Mouse (Mus musculus) neural tube, embryonic 11.5 days (tissue): ENCODE results near the gene Cerk. TPM values are rescaled to one million over a fixed set of nuclear protein-coding genes. Genes with fewer than 3 reads are reported as not detected.
"Not testable (repeated sequence)": the region's sequence is repeated elsewhere in the genome, so short reads cannot be mapped to it uniquely, and the experiment has no call there.

Experiments used
- ATAC-seq: fragments of 200-750 bp; cut with Nextera tagmentation; 2 replicates; pipeline ENCODE4 v1.8.0; 2017; ENCODE audit warnings: moderate number of reproducible peaks, mild to moderate bottlenecking, moderate TSS enrichment, moderate library complexity; ENCODE audit not compliant: insufficient read depth, low FRiP score, low TSS enrichment
- DNase-seq: peaks from one replicate; pipeline ENCODE4 v3.0.0-alpha.2; 2015; ENCODE audit warnings: low spot score
- H3K27ac ChIP-seq: fragments of 300-500 bp; sonication (generic); 2 replicates; pipeline ENCODE4 v1.5.1; 2014; ENCODE audit warnings: low read depth, mild to moderate bottlenecking, low read length
- H3K27me3 ChIP-seq: fragments of 300-500 bp; sonication (generic); 2 replicates; pipeline ENCODE4 v1.6.1; 2014; ENCODE audit warnings: mild to moderate bottlenecking, low read length, mixed read lengths; ENCODE audit not compliant: control insufficient read depth, insufficient read depth
- H3K36me3 ChIP-seq: fragments of 300-500 bp; sonication (generic); 2 replicates; pipeline ENCODE4 v1.6.1; 2014; ENCODE audit warnings: mild to moderate bottlenecking, low read length, moderate library complexity, mixed read lengths; ENCODE audit not compliant: control insufficient read depth, insufficient read depth
- H3K4me1 ChIP-seq: fragments of 300-500 bp; sonication (generic); 2 replicates; pipeline ENCODE4 v1.6.1; 2014; ENCODE audit warnings: low read length, mixed read lengths; ENCODE audit not compliant: control insufficient read depth, insufficient read depth
- H3K4me2 ChIP-seq: fragments of 300-500 bp; sonication (generic); 2 replicates; pipeline ENCODE4 v1.6.1; 2014; ENCODE audit warnings: low read depth, mild to moderate bottlenecking, moderate library complexity
- H3K4me3 ChIP-seq: fragments of 300-500 bp; sonication (generic); 2 replicates; pipeline ENCODE4 v1.5.1; 2014; ENCODE audit warnings: low read depth, low read length
- H3K9ac ChIP-seq: fragments of 300-500 bp; sonication (generic); 2 replicates; pipeline ENCODE4 v1.6.1; 2014; ENCODE audit warnings: mild to moderate bottlenecking, low read length
- H3K9me3 ChIP-seq: fragments of 300-500 bp; sonication (generic); 2 replicates; pipeline ENCODE4 v1.6.1; 2016; ENCODE audit warnings: low read length; ENCODE audit not compliant: control insufficient read depth
- WGBS: fragments of 180-500 bp; shearing (Covaris S2); extraction: QIAGEN DNeasy Blood & Tissue Kit; methylation state at CpG from one replicate; pipeline ENCODE4 v1.1.7; 2014; 5-methylcytosine and 5-hydroxymethylcytosine counted together
- polyA plus RNA-seq: library from polyadenylated mRNA; unstranded; fragments of >200 nt; fragmentation: Nextera tagmentation; extraction: Ambion mirVana; gene quantifications from 2 replicates; pipeline ENCODE4 v1.2.1, GENCODE M21; 2014

Cerk gene
- polyA plus RNA-seq, 1 experiment from 2014 or later, result 26.8 TPM

DNA sequence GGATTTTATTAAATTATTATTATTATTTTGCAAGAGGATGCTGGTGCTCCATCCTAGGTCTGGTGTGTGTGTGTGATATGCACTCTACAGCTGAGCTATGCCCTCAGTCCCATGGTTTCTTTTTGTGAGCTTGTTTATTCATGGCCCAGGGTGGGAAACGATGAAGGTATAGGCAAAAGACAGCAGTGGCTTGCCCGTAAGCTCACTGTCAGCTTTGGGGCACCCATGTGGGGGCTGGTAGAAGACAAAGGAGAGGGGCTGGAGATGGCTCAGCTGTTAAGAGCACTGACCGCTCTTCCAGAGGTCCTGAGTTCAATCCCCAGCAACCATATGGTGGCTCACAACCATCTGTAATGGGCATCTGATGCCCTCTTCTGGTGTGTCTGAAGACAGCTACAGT, 4.6 kb downstream of the Cerk start:
- DNase-seq, H3K4me3 ChIP-seq, H3K27ac ChIP-seq, H3K9ac ChIP-seq, H3K9me3 ChIP-seq, H3K36me3 ChIP-seq, H3K4me2 ChIP-seq, H3K27me3 ChIP-seq, ATAC-seq: not testable (repeated sequence)
- H3K4me1 ChIP-seq, result 0 out of 2 replicates have a peak, but pooled peaks cover 11% of the 10 kb centered on the region
- WGBS, result 93% methylated on average over 3 of the region's 3 CpGs

DNA sequence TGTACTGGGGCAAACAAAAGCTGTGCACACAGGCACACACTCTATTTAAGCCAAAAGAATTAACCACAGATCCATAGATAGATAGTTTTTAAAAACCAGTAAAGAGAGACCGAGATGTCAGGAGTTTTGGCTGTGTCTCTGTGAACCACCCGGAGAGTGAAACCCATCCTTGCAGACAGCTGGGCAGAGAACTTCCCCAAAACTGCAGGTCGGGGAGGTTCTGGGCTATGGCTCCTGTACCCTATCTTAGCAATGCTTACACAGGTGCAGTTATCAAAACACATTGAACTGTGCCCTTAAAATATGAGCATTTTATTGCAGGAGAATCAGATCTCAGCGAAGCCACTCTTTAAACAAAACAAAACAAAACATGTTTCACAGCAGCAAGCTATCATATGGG, 5.5 kb downstream of the Cerk start:
- WGBS, result 87% methylated on average over 4 of the region's 4 CpGs
- Histone ChIP-seq H3K9ac (no peak overlapping the region), H3K9me3 (no peaks in the 10 kb centered on the region), H3K4me1 (0 out of 2 replicates have a peak, but pooled peaks cover 9% of the 10 kb centered on the region), H3K36me3 (no peaks in the 10 kb centered on the region), H3K4me3 (no peak overlapping the region), H3K4me2 (no peak overlapping the region), H3K27ac (no peak overlapping the region), H3K27me3 (no peaks in the 10 kb centered on the region)
- ATAC-seq, result no peak
- DNase-seq, result no peak

DNA sequence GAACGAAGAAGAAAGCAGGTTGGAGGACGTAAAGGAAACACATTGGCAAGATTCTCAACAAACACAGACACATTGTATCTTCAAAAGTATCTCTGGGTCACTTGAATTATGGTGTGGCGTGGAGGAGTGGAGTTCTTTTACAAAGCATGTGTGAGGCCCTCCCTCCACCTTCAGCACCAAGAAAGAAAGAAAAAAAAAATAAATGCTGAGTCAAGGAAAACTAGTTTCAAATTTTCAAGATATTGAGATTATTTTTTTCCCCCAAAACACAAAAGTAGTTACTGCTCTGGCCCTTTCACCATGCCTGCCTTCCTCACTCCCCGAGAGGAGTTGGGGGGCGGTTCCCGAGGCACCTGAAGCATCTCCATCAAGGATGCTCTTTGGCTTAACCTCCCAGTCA, 7.3 kb downstream of the Cerk start:
- Histone ChIP-seq H3K9me3 (no peaks in the 10 kb centered on the region), H3K9ac (no peak overlapping the region), H3K27ac (no peak overlapping the region), H3K4me2 (no peak overlapping the region), H3K27me3 (no peaks in the 10 kb centered on the region), H3K4me3 (no peak overlapping the region), H3K36me3 (no peaks in the 10 kb centered on the region), H3K4me1 (0 out of 2 replicates have a peak, but pooled peaks cover 2% of the 10 kb centered on the region)
- ATAC-seq (no peak), DNase-seq (no peak)
- 93% methylated on average over 6 of the region's 6 CpGs for WGBS

DNA sequence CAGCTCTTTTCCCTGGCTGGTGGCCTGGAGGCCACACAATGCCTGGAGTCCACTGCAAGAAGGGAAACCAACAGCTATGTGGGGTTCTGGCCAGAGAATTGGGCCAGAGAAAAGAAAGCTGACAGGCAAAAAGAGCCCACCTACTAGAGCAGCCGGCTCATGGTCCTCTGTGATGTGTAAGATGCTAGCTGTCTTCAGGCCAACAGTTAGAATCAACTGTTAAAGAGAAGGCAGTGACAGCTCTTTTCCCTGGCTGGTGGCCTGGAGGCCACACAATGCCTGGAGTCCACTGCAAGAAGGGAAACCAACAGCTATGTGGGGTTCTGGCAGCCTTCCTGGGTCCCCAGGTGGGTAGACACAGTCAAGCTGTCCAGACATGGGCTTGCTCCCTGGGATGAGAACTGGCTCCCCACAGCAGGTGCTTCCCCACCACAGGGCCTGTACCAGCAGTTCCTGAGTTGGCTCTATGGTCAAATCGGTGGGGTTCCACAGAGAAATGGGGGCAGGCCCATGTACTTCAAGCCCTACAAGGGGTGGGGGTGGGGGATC, 8.2 kb downstream of the Cerk start:
- not testable (repeated sequence) for DNase-seq, H3K9ac ChIP-seq, H3K4me2 ChIP-seq, H3K9me3 ChIP-seq, H3K27ac ChIP-seq, H3K36me3 ChIP-seq, ATAC-seq, H3K4me3 ChIP-seq, H3K4me1 ChIP-seq, H3K27me3 ChIP-seq
- 96% methylated on average over 1 of the region's 2 CpGs for WGBS

DNA sequence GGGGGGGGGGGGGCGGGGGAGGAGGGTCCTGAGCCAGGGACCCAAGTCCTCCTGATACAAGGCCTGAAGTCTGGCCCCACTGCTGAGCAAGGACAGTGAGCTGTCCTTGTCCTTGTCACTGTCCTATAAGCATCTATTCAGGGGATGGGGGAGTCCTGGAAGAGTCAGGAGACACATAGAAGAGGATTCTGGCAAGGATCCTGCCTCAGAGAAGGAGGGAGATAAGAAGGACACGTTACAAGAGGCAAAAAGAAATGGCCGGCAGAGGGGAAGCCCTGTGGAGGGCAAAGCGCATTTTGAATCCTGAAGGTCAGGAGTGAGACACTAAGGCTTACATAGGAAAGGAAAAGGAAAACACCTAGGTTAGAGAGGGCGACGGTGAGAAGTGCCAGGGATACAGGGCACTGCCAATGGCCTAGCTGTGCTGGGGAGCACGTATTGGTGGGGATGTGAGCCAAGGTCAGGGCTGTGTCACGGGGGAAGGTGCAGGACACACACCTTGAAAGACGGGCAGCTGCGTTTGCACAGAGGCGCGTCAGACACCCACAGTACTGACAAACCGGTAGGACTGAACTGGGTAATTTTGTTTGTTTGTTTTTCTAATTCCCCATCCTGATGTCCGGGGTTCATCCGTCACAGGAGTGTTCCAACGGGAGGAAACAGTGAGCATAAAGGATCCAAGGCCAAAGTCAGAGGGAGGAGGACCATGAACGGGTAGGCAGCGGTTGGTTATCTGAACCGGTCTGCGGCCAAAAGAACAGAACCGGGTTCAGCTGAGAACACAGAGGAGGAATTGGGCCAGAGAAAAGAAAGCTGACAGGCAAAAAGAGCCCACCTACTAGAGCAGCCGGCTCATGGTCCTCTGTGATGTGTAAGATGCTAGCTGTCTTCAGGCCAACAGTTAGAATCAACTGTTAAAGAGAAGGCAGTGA, 8.9 kb downstream of the Cerk start:
- H3K4me2 ChIP-seq, result no peak overlapping the region
- H3K27me3 ChIP-seq, result no peaks in the 10 kb centered on the region
- H3K9me3 ChIP-seq, result no peaks in the 10 kb centered on the region
- 0 out of 2 replicates have a peak, but pooled peaks cover under 1% of the 10 kb centered on the region for H3K4me1 ChIP-seq
- H3K36me3 ChIP-seq, result no peaks in the 10 kb centered on the region
- no peak overlapping the region for H3K27ac ChIP-seq
- WGBS, result 83% methylated on average over 21 of the region's 22 CpGs
- no peak overlapping the region for H3K9ac ChIP-seq
- no peak overlapping the region for H3K4me3 ChIP-seq
- DNase-seq, result no peak
- no peak for ATAC-seq

DNA sequence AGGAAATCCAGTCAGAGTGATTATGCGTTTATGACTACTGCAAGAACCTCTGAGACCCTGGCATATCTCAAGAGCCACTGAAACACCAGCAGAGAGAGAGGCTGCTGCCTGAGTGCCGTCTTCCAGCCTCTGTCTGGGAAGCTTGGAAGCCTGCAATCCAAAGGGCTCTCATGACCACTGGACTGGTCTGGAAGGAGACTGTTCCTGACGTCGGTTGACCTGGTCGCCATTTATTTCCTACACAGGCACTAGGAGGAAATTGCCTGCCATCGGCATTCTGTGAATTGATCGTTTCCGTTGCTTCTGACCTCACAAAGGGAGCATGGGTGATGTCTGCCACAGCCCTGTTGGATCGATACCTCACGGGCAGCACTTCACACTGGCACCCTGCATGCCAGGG, 9.8 kb downstream of the Cerk start:
- Histone ChIP-seq H3K4me3 (no peak overlapping the region), H3K9me3 (no peaks in the 10 kb centered on the region), H3K36me3 (no peaks in the 10 kb centered on the region), H3K4me2 (no peak overlapping the region), H3K4me1 (no peaks in the 10 kb centered on the region), H3K9ac (no peak overlapping the region), H3K27me3 (no peaks in the 10 kb centered on the region), H3K27ac (no peak overlapping the region)
- DNase-seq, result no peak
- WGBS, result 85% methylated on average over 10 of the region's 10 CpGs
- no peak for ATAC-seq

DNA sequence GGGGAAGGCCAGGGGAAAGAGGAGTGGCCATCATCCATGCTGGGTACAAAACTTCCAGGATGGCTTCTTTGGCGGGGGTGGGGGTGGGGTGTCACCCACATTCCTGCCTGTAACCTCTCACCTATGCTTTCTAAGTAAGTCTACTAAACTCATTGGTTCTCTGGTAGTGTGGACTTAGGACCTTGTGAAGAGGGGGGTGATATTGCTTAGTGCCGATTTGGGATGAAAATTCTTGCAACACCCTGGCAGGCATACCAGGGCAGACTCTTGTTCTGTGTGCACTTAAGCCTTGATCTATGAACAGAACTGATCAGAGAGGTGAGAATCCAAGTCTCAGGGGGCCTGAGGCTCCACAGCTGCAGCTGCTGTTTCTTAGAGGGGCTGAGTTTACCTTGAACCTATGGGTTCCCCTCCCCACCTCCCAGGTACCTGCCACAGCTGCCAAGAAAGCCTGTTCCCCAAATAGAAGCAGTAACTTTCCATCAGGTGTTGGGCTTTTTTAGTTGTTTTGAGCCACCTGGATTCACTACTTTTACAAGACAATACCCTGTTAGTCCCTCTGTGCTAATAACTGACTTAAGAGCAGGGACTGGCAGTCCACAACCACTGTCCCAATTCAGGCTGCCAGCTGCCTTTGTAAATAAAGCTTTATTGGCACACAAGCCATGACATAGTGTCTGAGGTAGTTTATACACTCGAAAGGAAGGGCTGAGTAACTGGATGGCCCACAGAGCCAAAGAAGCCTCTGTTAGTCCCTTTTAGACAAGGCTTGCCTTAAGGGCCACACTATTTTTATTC, 10.5 kb downstream of the Cerk start:
- Histone ChIP-seq H3K4me1 (no peaks in the 10 kb centered on the region), H3K9me3 (no peaks in the 10 kb centered on the region), H3K27me3 (no peaks in the 10 kb centered on the region), H3K27ac (no peak overlapping the region), H3K4me3 (no peak overlapping the region), H3K36me3 (no peaks in the 10 kb centered on the region), H3K4me2 (no peak overlapping the region), H3K9ac (no peak overlapping the region)
- 79% methylated on average over 3 of the region's 3 CpGs for WGBS
- DNase-seq (no peak), ATAC-seq (no peak)

GRCm38 (mm10) chr15:86173136-86173985, 12.6 kb downstream of the Cerk start:
- no peaks in the 10 kb centered on the region for H3K36me3 ChIP-seq
- 44% methylated on average over 16 of the region's 16 CpGs for WGBS
- H3K4me2 ChIP-seq, result no peak overlapping the region
- DNase-seq (no peak), ATAC-seq (no peak)
- no peak overlapping the region for H3K9ac ChIP-seq
- no peaks in the 10 kb centered on the region for H3K27me3 ChIP-seq
- H3K4me3 ChIP-seq, result no peak overlapping the region
- H3K9me3 ChIP-seq, result no peaks in the 10 kb centered on the region
- peaks cover 4% of the 10 kb centered on the region; the same call in 1 of the 2 replicates for H3K4me1 ChIP-seq
- H3K27ac ChIP-seq, result no peak overlapping the region
